Mouse (Mus musculus) erythroblast, embryonic 14.5 days (primary cell): ENCODE data around the gene Cgnl1.

Experiments
- GATA1 ChIP-seq: IDR thresholded peaks from 2 replicates; pipeline ENCODE4 v1.6.1; 2012; ENCODE audit warnings: low read length, inconsistent platforms, mixed read lengths
- TAL1 ChIP-seq: IDR thresholded peaks from 3 replicates; pipeline ENCODE4 v1.6.1; 2012; ENCODE audit warnings: low read length, inconsistent platforms, mixed read lengths

DNA sequence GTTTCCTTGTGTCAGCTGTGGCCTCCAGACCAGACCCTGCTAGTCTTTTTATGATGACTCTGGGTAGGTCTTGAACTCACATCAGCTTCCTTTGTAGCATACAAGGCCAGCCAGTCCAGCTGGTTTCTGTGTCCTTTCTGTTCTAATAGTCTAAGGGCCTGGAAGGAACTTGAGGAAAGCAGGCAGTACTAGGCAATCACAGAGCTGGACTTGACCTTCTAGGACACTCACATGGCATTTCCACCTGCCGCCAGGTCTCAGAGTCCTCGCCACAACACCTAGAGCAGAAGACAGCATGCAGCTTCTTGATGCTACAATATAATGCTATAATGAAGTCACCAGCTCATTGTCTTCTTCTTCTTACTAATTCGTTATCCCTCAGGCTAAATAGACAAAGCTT, 106.5 kb downstream of the Cgnl1 start:
- TF ChIP-seq TAL1, result no peak
- no peak for TF ChIP-seq GATA1
